Mouse (Mus musculus) spleen, adult 2 months (tissue): ENCODE results near the gene Ubox5. TPM values are rescaled to one million over a fixed set of nuclear protein-coding genes. Genes with fewer than 3 reads are reported as not detected.

ENCODE experiments used
- DNase-seq, 2 experiments: peaks; one replicate each; pipeline versions ENCODE4 v3.0.0 to v3.0.0-alpha.2; 2012 to 2021; ENCODE audit warnings: low spot score in 2 of 2, low read depth in 1 of 2
- H3K27ac ChIP-seq: fragments of 200-500 bp; 2 replicates; pipeline ENCODE4 v1.5.1; 2012; ENCODE audit warnings: low read length, inconsistent platforms; ENCODE audit not compliant: insufficient read depth
- H3K27me3 ChIP-seq: fragments of 200-500 bp; 2 replicates; pipeline ENCODE4 v1.6.1; 2012; ENCODE audit warnings: mild to moderate bottlenecking, moderate library complexity, low read length, inconsistent platforms; ENCODE audit not compliant: control insufficient read depth, insufficient read depth
- H3K36me3 ChIP-seq: fragments of 200-500 bp; 2 replicates; pipeline ENCODE4 v1.6.1; 2012; ENCODE audit warnings: mild to moderate bottlenecking, low read length, inconsistent platforms; ENCODE audit not compliant: control insufficient read depth, insufficient read depth
- H3K4me1 ChIP-seq: fragments of 200-500 bp; 2 replicates; pipeline ENCODE4 v1.6.1; 2011; ENCODE audit warnings: inconsistent platforms; ENCODE audit not compliant: control insufficient read depth, insufficient read depth, insufficient read length
- H3K4me3 ChIP-seq: fragments of 200-500 bp; 2 replicates; pipeline ENCODE4 v1.5.1; 2011; ENCODE audit warnings: mild to moderate bottlenecking, inconsistent platforms; ENCODE audit not compliant: insufficient read depth, insufficient read length; ENCODE audit errors: extremely low read depth
- CTCF ChIP-seq: fragments of 200-500 bp; IDR thresholded peaks from 2 replicates; pipeline ENCODE4 v1.5.1; 2011; ENCODE audit warnings: mild to moderate bottlenecking, inconsistent platforms; ENCODE audit not compliant: insufficient read depth, insufficient read length, insufficient replicate concordance; ENCODE audit errors: extremely low read depth
- POLR2A ChIP-seq: fragments of 200-500 bp; IDR thresholded peaks from 2 replicates; pipeline ENCODE4 v1.6.1; 2011; ENCODE audit warnings: low read depth, low read length, inconsistent platforms
- WGBS: fragments of 180-500 bp; shearing (Covaris S2); methylation state at CpG from one replicate; pipeline ENCODE4 v1.1.7; 2018; 5-methylcytosine and 5-hydroxymethylcytosine counted together
- polyA plus RNA-seq: library from polyadenylated mRNA; depleted of rRNA; stranded (reverse); fragments of >200 nt; gene quantifications from 2 replicates; pipeline ENCODE4 v1.2.3, GENCODE M21; 2012; rRNA removed

The Ubox5 gene
- 3.8 and 4.4 TPM in 2 replicates for polyA plus RNA-seq

- H3K4me3 ChIP-seq = peak within 1 kb of the TSS; percentile 94
- TF ChIP-seq POLR2A (no peak), CTCF (no peak)
- peaks cover 3% of the 10 kb centered on the region for H3K27me3 ChIP-seq
- peak within 1 kb of the TSS; percentile 63; the same call in 1 of the 2 replicates for H3K27ac ChIP-seq
- peaks cover 9% of the 10 kb centered on the region for H3K4me1 ChIP-seq
- H3K36me3 ChIP-seq = peaks cover 6% of the 10 kb centered on the region
- under 1% methylated on average over 22 of the region's 25 CpGs for WGBS
- DNase-seq = peak; percentile 76 to 86
These were observed at the start of gene Ubox5, which contains the start of gene Fastkd5 for GRCm38 (mm10) chr2:130629839-130630203. Ubox5 (minus strand) TSS chr2:130630038. Fastkd5 (minus strand) TSS chr2:130630027.

- Histone ChIP-seq H3K4me3 (no peak overlapping the region), H3K27me3 (no peaks in the 10 kb centered on the region), H3K36me3 (peaks cover 38% of the 10 kb centered on the region), H3K4me1 (no peaks in the 10 kb centered on the region), H3K27ac (no peak overlapping the region)
- no peak for DNase-seq
- 98% methylated on average over 12 of the region's 12 CpGs for WGBS
- TF ChIP-seq POLR2A (no peak), CTCF (no peak)
These were observed 49.3 kb upstream of the Ubox5 start for GRCm38 (mm10) chr2:130679154-130679553.

GRCm38 (mm10) chr2:130677211-130677610 is 47.4 kb upstream of the Ubox5 start:
- H3K27ac ChIP-seq = no peak overlapping the region
- 89% methylated on average over 10 of the region's 10 CpGs for WGBS
- H3K4me1 ChIP-seq = no peaks in the 10 kb centered on the region
- TF ChIP-seq CTCF (no peak), POLR2A (no peak)
- H3K27me3 ChIP-seq = no peaks in the 10 kb centered on the region
- H3K36me3 ChIP-seq = peaks cover 41% of the 10 kb centered on the region
- no peak for DNase-seq
- H3K4me3 ChIP-seq = no peak overlapping the region

GRCm38 (mm10) chr2:130667559-130667958 is 37.7 kb upstream of the Ubox5 start, which contains the start of gene Itpa:
Itpa (plus strand) TSS chr2:130667610.
- peak; percentile 70 to 85 for DNase-seq
- no peaks in the 10 kb centered on the region for H3K27me3 ChIP-seq
- peaks cover 8% of the 10 kb centered on the region for H3K36me3 ChIP-seq
- H3K4me3 ChIP-seq = peak within 1 kb of the TSS; percentile 77
- H3K4me1 ChIP-seq = peaks cover 11% of the 10 kb centered on the region; the same call in 1 of the 2 replicates
- WGBS = under 1% methylated on average over 31 of the region's 31 CpGs
- TF ChIP-seq CTCF = peak; percentile 46; the same call in 1 of the 2 replicates
- peak; percentile 21; the same call in 1 of the 2 replicates for TF ChIP-seq POLR2A
- peak within 1 kb of the TSS; percentile 76 for H3K27ac ChIP-seq

GRCm38 (mm10) chr2:130664102-130664701 is 34.4 kb upstream of the Ubox5 start, which contains the start of gene Ddrgk1:
Ddrgk1 (minus strand) TSS chr2:130664659.
- TF ChIP-seq POLR2A = peak; percentile 77
- no peak for TF ChIP-seq CTCF
- Histone ChIP-seq H3K36me3 (peaks cover 12% of the 10 kb centered on the region), H3K27me3 (no peaks in the 10 kb centered on the region), H3K4me1 (peaks cover 11% of the 10 kb centered on the region; the same call in 1 of the 2 replicates), H3K4me3 (peak within 1 kb of the TSS; percentile 76), H3K27ac (peak within 1 kb of the TSS; percentile 98)
- WGBS = under 1% methylated on average over 40 of the region's 40 CpGs
- DNase-seq = peak; percentile 79 to 90

GRCm38 (mm10) chr2:130663342-130663741 is 33.5 kb upstream of the Ubox5 start:
- Histone ChIP-seq H3K4me1 (peaks cover 11% of the 10 kb centered on the region; the same call in 1 of the 2 replicates), H3K27me3 (no peaks in the 10 kb centered on the region), H3K27ac (no peak overlapping the region), H3K36me3 (peaks cover 18% of the 10 kb centered on the region), H3K4me3 (no peak overlapping the region)
- WGBS = 93% methylated on average over 11 of the region's 11 CpGs
- no peak for TF ChIP-seq POLR2A
- no peak for TF ChIP-seq CTCF
- no peak for DNase-seq

GRCm38 (mm10) chr2:130658530-130658929 is 28.7 kb upstream of the Ubox5 start:
- no peaks in the 10 kb centered on the region for H3K27me3 ChIP-seq
- TF ChIP-seq POLR2A = no peak
- TF ChIP-seq CTCF = no peak
- H3K36me3 ChIP-seq = peaks cover 40% of the 10 kb centered on the region
- H3K27ac ChIP-seq = no peak overlapping the region
- no peaks in the 10 kb centered on the region; the same call in 1 of the 2 replicates for H3K4me1 ChIP-seq
- no peak overlapping the region for H3K4me3 ChIP-seq
- no peak for DNase-seq
- 93% methylated on average over 10 of the region's 10 CpGs for WGBS
